Mouse (Mus musculus) layer of hippocampus, adult 8-10 months (tissue): Measurements from ENCODE around the gene Stard10. TPM values are rescaled to one million over a fixed set of nuclear protein-coding genes. Genes with fewer than 3 reads are reported as not detected.

Source experiments
- DNase-seq, 2 experiments: peaks; one replicate each; pipeline ENCODE4 v3.0.0; 2022; ENCODE audit warnings: low spot score in 2 of 2
- total RNA-seq, 4 experiments: library from RNA; stranded (reverse); gene quantifications; 2 replicates each; pipeline ENCODE4 v1.2.4; 2022

Gene Stard10
- total RNA-seq, 4 experiments from 2014 or later, result 25.3 to 28.8 (median 27.2) TPM

DNA sequence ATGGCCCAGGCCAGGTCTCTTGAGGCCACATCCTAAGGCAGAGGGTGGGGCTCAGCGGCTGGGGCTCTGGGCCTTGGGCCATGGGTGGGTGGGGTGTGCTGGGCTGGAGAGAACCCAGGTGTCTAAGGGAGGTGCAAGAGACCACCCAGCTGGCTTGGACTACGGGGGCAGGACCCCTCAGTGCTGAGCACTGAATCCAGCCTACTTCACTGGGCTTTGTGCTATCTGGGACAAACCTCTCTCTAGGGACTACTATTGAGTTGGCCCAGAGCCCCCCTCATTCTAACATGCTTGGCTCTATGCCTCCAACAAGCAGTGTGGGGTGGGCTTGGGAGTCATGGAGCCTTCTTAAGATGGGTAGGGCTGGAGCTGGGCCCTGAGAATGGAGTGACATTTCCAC is 78.6 kb downstream of the Stard10 start:
- DNase-seq, result no peak

Other genes with a start within 250 kb of the Stard10 start
- 10 to 100 TPM; 40.1 to 46.5 (median 43.4) TPM for gene Fchsd2, start 224.2 kb upstream of the Stard10 start, total RNA-seq
- gene Atg16l2, start 14.8 kb upstream of the Stard10 start, total RNA-seq, result 10 to 100 TPM; 45.2 to 54.5 (median 48.5) TPM
- gene Arap1, start 31.0 kb downstream of the Stard10 start, total RNA-seq, result 10 to 100 TPM; 18.0 to 32.8 (median 26.4) TPM
- 1 to 10 TPM in 1 of 4 experiments, not detected in 3; 1.8 TPM for gene Gm45837, start 93.8 kb downstream of the Stard10 start, total RNA-seq
- gene Pde2a, start 104.6 kb downstream of the Stard10 start, total RNA-seq, result 100 to 1,000 TPM; 320 to 356 (median 336) TPM